Mouse (Mus musculus): ENCODE data around the gene Sdc1. TPM values are rescaled to one million over a fixed set of nuclear protein-coding genes. Genes with fewer than 3 reads are reported as not detected.

Sdc1 gene
- polyA plus RNA-seq, 1 experiment from 2014 or later = 208 TPM

DNA sequence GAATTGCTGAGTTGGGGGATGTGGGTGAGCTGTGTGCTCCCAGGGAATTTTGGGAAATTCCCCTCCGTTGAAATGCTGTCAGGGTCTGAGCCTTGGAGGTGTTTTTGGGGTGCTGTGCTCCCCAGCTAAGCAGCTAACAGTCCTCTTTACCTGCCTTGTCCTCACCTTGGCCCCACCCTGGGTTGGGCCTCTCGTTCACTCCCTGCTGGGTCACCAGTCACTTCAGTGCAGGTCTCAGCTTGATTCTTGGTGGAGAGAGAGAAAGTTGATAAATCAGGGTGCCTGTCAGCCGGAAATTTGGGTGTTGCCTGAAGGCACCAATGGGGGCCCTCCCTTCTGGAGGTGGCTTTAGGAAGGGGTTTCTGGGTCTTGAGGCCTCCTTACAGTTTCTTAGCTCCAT is 11.4 kb downstream of the Sdc1 start:
- peak overlapping the region; percentile 35 for H3K27ac ChIP-seq
- no peak for ATAC-seq (ENCODE audit: insufficient number of reproducible peaks, insufficient read depth, low FRiP score, low TSS enrichment, low read depth)
- H3K9ac ChIP-seq = no peak overlapping the region
- H3K4me1 ChIP-seq = peaks cover 98% of the 10 kb centered on the region
- H3K9me3 ChIP-seq = no peaks in the 10 kb centered on the region
- no peaks in the 10 kb centered on the region for H3K36me3 ChIP-seq
- H3K4me2 ChIP-seq = no peak overlapping the region
- WGBS = 75% methylated on average over 3 of the region's 3 CpGs
- H3K27me3 ChIP-seq = no peaks in the 10 kb centered on the region
- no peak overlapping the region for H3K4me3 ChIP-seq

- whole genome bisulfite sequencing = 73% methylated on average over 9 of the region's 9 CpGs
- H3K9me3 ChIP-seq = no peaks in the 10 kb centered on the region
- H3K36me3 ChIP-seq = peaks cover 11% of the 10 kb centered on the region
- H3K27ac ChIP-seq = 0 out of 2 replicates have a peak overlapping the region, but pooled peaks have one; percentile 16
- H3K4me3 ChIP-seq = no peak overlapping the region
- no peak overlapping the region for H3K4me2 ChIP-seq
- H3K27me3 ChIP-seq = no peaks in the 10 kb centered on the region
- ATAC-seq (ENCODE audit: insufficient number of reproducible peaks, insufficient read depth, low FRiP score, low TSS enrichment, low read depth) = no peak
- 0 out of 2 replicates have a peak overlapping the region, but pooled peaks have one; percentile 27 for H3K9ac ChIP-seq
- peaks cover 91% of the 10 kb centered on the region for H3K4me1 ChIP-seq
Measured at GRCm38 (mm10) chr12:8784189-8784588, 13.1 kb downstream of the Sdc1 start.

DNA sequence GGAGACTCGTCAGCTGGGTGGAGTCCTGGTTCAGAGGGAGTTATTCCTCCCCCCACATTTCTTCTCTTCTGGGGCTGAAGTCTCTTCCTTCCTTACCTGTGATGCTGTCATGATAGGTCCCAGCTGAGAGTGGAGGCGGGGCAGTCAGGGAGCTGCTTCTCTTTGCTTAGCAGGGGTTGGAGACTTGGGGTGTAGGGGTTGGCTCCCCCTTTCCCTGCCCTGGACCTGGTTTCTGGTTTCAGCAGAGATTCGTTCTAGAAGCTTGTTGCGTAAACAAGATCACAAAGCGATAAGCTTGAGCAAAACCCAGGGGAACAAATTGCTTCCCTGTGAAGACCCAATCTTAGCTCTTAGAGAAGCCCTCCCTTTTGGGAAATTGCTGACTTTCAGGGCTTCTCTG is 15.4 kb downstream of the Sdc1 start:
- Histone ChIP-seq H3K4me1 (peaks cover 68% of the 10 kb centered on the region), H3K27me3 (no peaks in the 10 kb centered on the region), H3K36me3 (peaks cover 33% of the 10 kb centered on the region), H3K4me3 (no peak overlapping the region), H3K4me2 (no peak overlapping the region; the same call in 1 of the 2 replicates), H3K9me3 (no peaks in the 10 kb centered on the region), H3K9ac (no peak overlapping the region), H3K27ac (peak overlapping the region; percentile 62)
- WGBS = 65% methylated on average over 5 of the region's 5 CpGs
- no peak for ATAC-seq (ENCODE audit: insufficient number of reproducible peaks, insufficient read depth, low FRiP score, low TSS enrichment, low read depth)

DNA sequence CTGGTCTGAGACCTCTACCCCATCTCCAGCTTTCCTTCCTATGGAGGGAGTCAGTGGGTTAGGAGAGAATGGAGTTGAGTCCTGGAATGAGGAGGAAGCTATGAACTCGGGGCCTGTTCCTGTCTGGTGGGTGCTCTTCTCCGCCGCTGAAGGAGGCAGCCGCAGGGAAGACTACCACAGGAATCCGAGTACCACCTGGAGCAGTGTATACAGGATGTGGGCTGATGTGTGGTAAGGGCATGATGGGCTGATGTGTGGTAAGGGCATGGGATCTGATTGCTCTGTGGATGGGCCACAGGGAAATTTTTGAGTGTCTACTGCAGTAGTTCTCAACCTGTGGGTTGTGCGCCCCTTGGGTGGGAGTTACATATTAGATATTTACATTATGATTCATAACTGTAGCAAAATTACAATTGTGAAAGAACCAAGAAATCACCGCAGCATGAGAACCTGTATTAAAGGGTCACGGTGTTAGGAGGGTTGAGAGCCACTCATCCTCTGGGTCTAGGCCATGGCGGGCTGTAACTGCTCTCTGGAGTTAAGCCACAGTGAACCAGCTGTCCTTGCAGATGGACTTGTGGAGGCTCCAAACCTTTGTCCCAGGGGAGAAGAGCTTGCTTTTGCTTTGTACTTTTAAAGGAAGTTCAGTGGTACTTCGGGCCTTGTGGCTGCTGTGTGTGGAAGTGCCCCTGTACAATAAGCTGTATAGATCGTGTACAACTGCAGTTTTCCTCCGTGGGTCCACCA is 16.0 kb downstream of the Sdc1 start:
- H3K9me3 ChIP-seq = no peaks in the 10 kb centered on the region
- H3K4me2 ChIP-seq = no peak overlapping the region; the same call in 1 of the 2 replicates
- no peak overlapping the region for H3K4me3 ChIP-seq
- peak overlapping the region; percentile 62 for H3K27ac ChIP-seq
- peaks cover 62% of the 10 kb centered on the region for H3K4me1 ChIP-seq
- no peak for ATAC-seq (ENCODE audit: insufficient number of reproducible peaks, insufficient read depth, low FRiP score, low TSS enrichment, low read depth)
- no peak overlapping the region for H3K9ac ChIP-seq
- WGBS = 82% methylated on average over 12 of the region's 12 CpGs
- H3K36me3 ChIP-seq = peaks cover 40% of the 10 kb centered on the region
- H3K27me3 ChIP-seq = no peaks in the 10 kb centered on the region

- peaks cover 49% of the 10 kb centered on the region for H3K4me1 ChIP-seq
- no peak overlapping the region for H3K4me2 ChIP-seq
- 72% methylated on average over 3 of the region's 3 CpGs for WGBS
- ATAC-seq (ENCODE audit: insufficient number of reproducible peaks, insufficient read depth, low FRiP score, low TSS enrichment, low read depth) = no peak
- no peak overlapping the region for H3K9ac ChIP-seq
- H3K36me3 ChIP-seq = peaks cover 53% of the 10 kb centered on the region
- H3K27ac ChIP-seq = no peak overlapping the region
- H3K4me3 ChIP-seq = no peak overlapping the region
- H3K27me3 ChIP-seq = no peaks in the 10 kb centered on the region
- no peaks in the 10 kb centered on the region for H3K9me3 ChIP-seq
Measured at GRCm38 (mm10) chr12:8788469-8788868, 17.3 kb downstream of the Sdc1 start.

DNA sequence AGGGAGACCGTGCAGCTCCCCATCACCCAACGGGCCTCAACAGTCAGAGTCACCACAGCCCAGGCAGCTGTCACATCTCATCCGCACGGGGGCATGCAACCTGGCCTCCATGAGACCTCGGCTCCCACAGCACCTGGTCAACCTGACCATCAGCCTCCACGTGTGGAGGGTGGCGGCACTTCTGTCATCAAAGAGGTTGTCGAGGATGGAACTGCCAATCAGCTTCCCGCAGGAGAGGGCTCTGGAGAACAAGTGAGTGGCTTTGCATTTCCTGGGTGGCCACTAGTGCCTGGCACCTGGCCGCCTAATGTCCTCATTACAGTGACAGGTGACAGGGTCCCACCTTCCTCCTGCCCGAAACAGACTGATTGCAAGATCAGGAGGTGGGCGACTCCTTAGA is 19.5 kb downstream of the Sdc1 start:
- 91% methylated on average over 12 of the region's 12 CpGs for WGBS
- ATAC-seq (ENCODE audit: insufficient number of reproducible peaks, insufficient read depth, low FRiP score, low TSS enrichment, low read depth) = no peak
- Histone ChIP-seq H3K9me3 (no peaks in the 10 kb centered on the region), H3K9ac (no peak overlapping the region), H3K27ac (no peak overlapping the region), H3K4me3 (no peak overlapping the region), H3K27me3 (no peaks in the 10 kb centered on the region), H3K4me1 (peaks cover 29% of the 10 kb centered on the region), H3K4me2 (no peak overlapping the region), H3K36me3 (peaks cover 75% of the 10 kb centered on the region)

DNA sequence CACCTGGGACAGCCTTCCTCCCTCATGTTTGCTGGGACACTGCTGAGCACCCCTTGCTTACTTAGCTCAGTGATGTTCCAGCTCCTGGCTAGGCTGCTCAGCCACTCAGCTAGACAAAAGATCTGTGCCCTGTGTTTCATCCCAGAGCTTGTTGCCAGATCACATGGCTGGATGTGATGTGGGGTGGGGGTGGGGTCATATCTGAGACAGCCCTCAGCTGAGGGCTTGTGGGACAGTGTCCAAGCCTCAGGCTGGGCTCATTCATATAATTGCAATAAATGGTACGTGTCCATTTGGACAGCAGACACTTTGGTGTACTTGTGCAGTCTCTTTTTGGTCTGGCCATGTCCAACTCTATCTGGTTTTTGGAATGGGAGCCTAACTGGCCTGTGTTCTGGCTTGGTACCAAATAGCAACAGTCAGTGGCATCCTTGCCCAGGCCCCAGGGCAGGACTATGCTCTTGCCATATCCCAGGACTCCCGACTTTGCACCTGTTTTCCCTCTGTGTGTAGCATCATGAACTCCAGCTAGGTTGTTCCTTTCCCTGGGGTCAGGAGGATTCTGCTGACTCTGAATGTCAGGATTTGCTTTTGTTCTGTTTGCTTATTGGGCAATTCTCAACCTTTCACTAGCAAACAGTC is 22.4 kb downstream of the Sdc1 start:
- H3K36me3 ChIP-seq = peaks cover 69% of the 10 kb centered on the region
- peaks cover 21% of the 10 kb centered on the region for H3K4me1 ChIP-seq
- H3K9ac ChIP-seq = no peak overlapping the region
- H3K4me2 ChIP-seq = no peak overlapping the region
- no peaks in the 10 kb centered on the region for H3K27me3 ChIP-seq
- no peaks in the 10 kb centered on the region for H3K9me3 ChIP-seq
- no peak overlapping the region for H3K4me3 ChIP-seq
- WGBS = 94% methylated on average over 2 of the region's 2 CpGs
- no peak overlapping the region for H3K27ac ChIP-seq
- no peak for ATAC-seq (ENCODE audit: insufficient number of reproducible peaks, insufficient read depth, low FRiP score, low TSS enrichment, low read depth)

GRCm38 (mm10) chr12:8797936-8798335 is 26.8 kb downstream of the Sdc1 start:
- no peak overlapping the region for H3K4me2 ChIP-seq
- ATAC-seq (ENCODE audit: insufficient number of reproducible peaks, insufficient read depth, low FRiP score, low TSS enrichment, low read depth) = no peak
- H3K4me3 ChIP-seq = no peak overlapping the region
- peaks cover 29% of the 10 kb centered on the region for H3K4me1 ChIP-seq
- H3K27ac ChIP-seq = peak overlapping the region; percentile 83
- peaks cover 27% of the 10 kb centered on the region for H3K36me3 ChIP-seq
- no peak overlapping the region for H3K9ac ChIP-seq
- H3K9me3 ChIP-seq = no peaks in the 10 kb centered on the region
- 66% methylated on average over 7 of the region's 7 CpGs for whole genome bisulfite sequencing
- no peaks in the 10 kb centered on the region for H3K27me3 ChIP-seq

GRCm38 (mm10) chr12:8798486-8799020 is 27.4 kb downstream of the Sdc1 start:
- Histone ChIP-seq H3K4me2 (no peak overlapping the region), H3K27me3 (no peaks in the 10 kb centered on the region), H3K27ac (peak overlapping the region; percentile 83), H3K9me3 (no peaks in the 10 kb centered on the region), H3K4me3 (no peak overlapping the region), H3K36me3 (peaks cover 21% of the 10 kb centered on the region), H3K4me1 (peaks cover 33% of the 10 kb centered on the region), H3K9ac (no peak overlapping the region)
- 38% methylated on average over 9 of the region's 9 CpGs for WGBS
- ATAC-seq (ENCODE audit: insufficient number of reproducible peaks, insufficient read depth, low FRiP score, low TSS enrichment, low read depth) = 0 out of 2 replicates have a peak, but pooled peaks have one; percentile 30

GRCm38 (mm10) chr12:8803421-8804076 is 32.4 kb downstream of the Sdc1 start:
- Histone ChIP-seq H3K4me1 (peaks cover 27% of the 10 kb centered on the region), H3K4me2 (no peak overlapping the region), H3K27ac (peak overlapping the region; percentile 52)

DNA sequence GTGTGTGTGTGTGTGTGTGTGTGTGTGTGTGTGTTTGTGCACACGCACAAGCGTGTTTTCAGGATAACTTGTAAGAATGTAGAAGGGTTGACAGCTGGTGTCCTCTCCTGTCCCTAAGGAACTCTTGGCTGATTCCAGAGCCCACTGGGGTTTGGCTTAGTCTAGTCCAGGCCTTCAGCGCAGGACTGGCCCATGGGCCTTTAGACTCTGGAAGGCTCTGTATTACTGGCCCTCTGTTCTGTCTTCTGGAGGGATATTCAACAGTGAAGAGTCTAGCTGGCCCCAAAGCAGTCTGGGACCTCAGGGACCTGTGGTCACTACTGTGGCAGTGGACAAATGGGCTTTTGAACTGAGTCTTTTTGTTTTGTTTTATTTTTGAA is 32.9 kb downstream of the Sdc1 start:
- H3K27ac ChIP-seq = no peak overlapping the region

More at GRCm38 (mm10) chr12:8803421-8804076, 32.4 kb downstream of the Sdc1 start:
- H3K27me3 ChIP-seq = no peaks in the 10 kb centered on the region
- no peak for ATAC-seq (ENCODE audit: insufficient number of reproducible peaks, insufficient read depth, low FRiP score, low TSS enrichment, low read depth)
- H3K9me3 ChIP-seq = no peaks in the 10 kb centered on the region
- H3K4me3 ChIP-seq = no peak overlapping the region
- no peaks in the 10 kb centered on the region for H3K36me3 ChIP-seq
- 27% methylated on average over 10 of the region's 10 CpGs for whole genome bisulfite sequencing
- no peak overlapping the region for H3K9ac ChIP-seq

More for the DNA sequence above, 32.9 kb downstream of the Sdc1 start:
- no peak overlapping the region for H3K4me2 ChIP-seq
- no peaks in the 10 kb centered on the region for H3K9me3 ChIP-seq
- H3K36me3 ChIP-seq = no peaks in the 10 kb centered on the region
- H3K27me3 ChIP-seq = no peaks in the 10 kb centered on the region
- H3K9ac ChIP-seq = no peak overlapping the region
- no peak overlapping the region for H3K4me3 ChIP-seq
- no peak for ATAC-seq (ENCODE audit: insufficient number of reproducible peaks, insufficient read depth, low FRiP score, low TSS enrichment, low read depth)
- WGBS = 70% methylated on average over 3 of the region's 3 CpGs
- H3K4me1 ChIP-seq = peaks cover 22% of the 10 kb centered on the region

Data from embryonic facial prominence, embryonic 13.5 days (tissue).